Mouse (Mus musculus) cerebellum, adult 2 months (tissue): ENCODE results near the gene Tbc1d7.

Source experiments
- CTCF ChIP-seq: fragments of 200-500 bp; IDR thresholded peaks from 2 replicates; pipeline ENCODE4 v1.5.1; 2011; ENCODE audit warnings: low read depth, mild to moderate bottlenecking, control low read depth, low read length, moderate library complexity, borderline replicate concordance; ENCODE audit not compliant: insufficient read depth
- POLR2A ChIP-seq: fragments of 200-500 bp; IDR thresholded peaks from 2 replicates; pipeline ENCODE4 v1.6.1; 2011; ENCODE audit warnings: low read length, control low read depth, borderline replicate concordance; ENCODE audit not compliant: insufficient read depth

DNA sequence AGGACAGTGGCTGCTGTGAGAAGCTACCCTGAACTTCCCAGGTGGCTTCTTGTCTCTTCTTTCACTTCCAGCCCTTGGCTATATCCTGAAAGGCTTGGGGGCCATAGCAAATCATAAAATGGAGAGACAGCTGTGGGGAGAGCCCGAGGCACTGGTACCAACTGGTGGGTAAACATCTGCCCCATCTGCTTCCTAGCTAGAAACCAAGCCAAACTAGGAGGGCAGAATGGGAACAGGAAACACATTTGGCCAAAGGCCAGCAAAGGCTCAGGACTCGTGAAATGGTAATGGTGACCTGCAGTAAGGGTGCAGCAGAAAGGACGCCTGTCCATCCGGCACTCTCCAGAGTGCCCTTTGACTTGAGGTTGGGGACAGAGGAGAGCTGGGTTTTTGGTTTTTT lies 47.5 kb upstream of the Tbc1d7 start:
- TF ChIP-seq POLR2A: no peak
- no peak for TF ChIP-seq CTCF
